Mouse (Mus musculus): Measurements from ENCODE around the gene Cdk8.

The Cdk8 gene

DNA sequence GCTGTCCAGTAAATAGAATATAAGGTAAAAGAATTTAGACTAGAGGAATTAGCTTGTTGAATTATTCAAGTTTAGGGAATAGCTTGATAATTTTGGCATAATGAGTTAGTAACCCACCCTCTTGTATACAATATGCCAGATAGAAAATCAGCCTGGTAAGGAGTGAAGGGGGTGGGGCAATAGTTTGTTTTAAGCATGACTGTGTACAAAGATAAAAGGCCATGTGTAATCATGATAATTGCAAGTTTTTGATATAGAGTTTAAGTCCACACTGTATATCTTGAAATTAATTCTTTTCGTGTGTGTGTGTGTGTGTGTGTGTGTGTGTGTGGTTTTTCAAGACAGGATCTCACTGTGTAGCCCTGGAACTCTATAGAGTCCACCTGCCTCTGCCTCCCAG, 3.3 kb downstream of the Cdk8 start:
- DNase-seq = no peak

DNA sequence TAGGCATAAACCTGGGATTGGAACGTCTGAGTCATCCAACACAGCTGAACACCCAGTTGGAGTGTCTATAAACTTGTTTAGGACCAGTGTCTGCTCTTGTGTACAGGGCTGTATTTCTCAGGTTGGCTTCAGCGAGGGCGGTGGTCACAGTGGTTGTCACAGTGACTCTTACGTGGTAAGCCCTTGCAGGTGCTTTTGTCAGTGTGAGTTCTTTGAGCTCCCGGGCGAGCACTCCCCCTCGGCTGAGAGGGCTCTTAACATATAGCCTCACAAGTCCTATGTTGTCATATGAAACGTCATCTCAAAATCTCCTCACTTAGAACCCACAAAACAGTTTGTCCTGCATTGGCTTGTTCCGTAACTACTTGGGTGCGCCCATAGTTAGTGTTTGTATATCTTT, 7.2 kb downstream of the Cdk8 start:
- DNase-seq = no peak

DNA sequence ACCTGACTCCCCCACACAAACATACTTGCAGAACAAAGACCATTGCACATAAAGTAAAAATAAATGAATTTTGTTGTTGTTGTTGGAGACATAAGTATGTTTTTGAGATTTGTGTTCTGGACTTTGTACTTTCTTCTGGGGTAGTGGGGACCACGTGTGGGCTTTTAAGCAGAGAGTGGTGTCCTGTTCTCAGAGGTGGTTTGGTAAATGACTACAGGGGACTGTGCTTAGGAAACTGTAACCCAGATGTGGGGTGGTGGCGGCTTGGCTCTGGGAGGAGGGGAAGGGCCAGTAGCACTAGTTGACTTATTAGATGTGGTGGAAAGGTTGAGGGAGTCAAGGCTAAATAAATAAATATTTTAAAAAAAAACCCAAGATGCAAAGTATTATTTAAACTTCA, 9.7 kb downstream of the Cdk8 start:
- no peak for DNase-seq

DNA sequence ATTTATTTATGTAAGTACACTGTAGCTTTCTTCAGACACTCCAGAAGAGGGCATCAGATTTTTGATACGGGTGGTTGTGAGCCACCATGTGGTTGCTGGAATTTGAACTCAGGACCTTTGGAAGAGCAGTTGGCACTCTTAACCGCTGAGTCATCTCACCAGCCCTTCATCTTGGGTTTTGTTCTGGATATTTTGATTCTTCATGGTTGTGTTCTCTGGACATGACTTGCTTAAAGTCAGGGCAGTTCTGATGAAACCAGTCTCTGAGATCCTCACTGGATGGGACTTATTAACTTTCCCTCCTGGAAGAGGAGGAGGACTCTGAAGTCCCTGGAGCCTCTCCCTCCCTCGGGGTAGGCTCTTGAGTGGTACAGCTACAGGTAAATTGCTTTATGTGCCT, 10.2 kb downstream of the Cdk8 start:
- DNase-seq = no peak

DNA sequence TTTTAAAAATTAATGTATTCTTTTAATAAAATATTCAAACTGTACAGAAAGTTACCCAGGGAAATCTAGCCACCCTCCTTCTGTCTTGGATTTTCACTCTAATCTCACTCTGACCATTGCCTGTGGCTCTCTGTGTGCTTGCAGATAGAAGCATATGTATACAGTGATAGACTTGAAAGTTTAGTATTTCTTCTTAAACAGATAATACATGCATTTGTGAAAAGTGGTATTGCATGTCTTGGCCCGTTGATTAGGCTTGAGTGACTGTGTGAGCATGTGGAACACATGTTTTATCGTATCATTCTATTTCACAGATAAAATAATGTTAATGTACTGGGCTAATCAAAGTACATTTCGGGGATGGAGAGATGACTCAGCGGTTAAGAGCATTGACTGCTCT, 14.2 kb downstream of the Cdk8 start:
- no peak for DNase-seq

DNA sequence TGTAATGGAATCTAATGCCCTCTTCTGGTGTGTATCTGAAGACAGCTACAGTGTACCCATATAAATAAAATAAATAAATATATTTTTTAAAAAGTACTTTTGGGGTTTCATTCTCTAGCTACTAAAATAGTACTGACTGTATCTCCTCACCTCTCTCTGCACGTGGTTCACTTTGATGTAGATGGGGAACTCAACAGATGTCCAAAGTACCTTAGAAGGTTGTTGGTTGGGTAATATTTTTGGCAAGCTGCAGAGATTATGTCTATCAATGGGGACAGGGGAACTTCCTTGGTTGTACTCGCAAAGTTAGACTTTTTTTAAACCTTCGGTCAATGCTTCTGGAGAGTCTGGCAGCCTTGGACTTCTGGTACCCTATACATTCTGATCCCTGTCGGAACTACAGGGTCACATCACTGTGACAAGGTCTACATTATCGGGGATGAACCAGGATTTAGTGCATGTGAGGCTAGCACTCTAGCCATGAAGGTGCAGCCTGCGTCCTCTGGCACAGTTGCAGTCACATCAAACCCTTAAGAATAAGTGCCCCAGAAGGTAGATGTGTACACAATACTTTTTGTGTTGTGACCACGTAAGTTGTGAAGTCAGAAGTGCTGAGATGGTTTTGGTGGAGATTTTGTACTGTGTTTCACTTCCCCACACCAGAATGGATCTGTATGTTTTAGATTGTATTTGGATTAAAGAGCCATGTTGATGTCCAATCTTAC, 14.8 kb downstream of the Cdk8 start:
- no peak for DNase-seq

DNA sequence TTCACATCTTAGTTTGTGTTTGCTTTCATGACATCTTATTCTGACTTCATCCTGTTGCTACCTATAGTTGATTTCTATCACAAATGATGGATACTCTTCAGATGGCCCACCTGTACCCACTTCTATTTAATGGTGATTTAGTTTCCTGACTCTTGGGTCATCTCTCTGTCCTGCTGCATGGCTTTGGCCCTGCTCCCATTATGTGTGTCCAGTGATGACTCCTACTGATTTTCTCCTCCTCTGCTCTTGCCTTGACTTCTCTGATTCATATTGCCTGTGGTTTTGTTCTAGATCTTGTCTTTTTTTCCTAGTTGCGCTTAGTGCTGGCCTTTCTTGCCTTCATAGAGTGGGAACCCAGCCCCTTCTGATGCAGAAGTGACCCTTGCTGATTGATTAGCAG, 15.4 kb downstream of the Cdk8 start:
- no peak for DNase-seq

DNA sequence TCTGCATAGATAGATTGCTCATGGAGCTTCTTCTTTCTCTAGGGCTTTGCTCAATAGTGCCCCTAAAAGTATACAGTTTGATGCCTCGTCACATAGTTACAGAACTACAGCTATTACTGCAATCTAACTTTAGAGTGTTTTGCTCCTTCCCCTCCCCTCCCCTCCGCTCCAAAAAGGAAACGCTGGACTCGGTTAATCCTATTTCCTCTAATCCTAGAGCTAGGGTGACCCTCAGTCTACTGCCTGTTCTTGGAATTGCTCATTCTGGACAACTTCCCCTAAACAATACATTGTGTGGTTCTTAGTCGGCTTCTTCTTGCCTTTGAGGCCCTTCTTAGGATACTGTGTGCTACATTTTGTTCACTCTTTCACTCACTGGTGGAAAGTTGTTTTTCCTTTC, 16.7 kb downstream of the Cdk8 start:
- no peak for DNase-seq

DNA sequence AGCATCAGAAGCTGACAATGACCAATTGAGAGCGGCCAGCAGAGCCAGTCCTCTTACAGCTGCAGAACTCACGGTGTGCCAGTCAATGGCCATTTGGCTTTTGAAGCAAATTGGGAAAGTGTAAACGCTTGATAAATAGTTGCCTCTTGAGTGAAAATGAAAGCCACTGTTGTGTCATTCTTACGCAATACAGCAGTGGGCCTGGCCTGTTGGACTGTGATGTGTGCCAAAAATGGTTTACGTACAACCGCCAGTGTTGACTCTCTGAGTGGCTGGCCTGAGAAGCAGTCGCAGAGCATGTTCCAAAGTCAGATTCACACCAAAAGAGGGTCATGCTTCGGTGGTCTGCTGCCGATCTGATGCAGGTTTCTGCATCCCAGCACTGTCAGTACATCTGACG, 17.7 kb downstream of the Cdk8 start:
- DNase-seq = no peak

DNA sequence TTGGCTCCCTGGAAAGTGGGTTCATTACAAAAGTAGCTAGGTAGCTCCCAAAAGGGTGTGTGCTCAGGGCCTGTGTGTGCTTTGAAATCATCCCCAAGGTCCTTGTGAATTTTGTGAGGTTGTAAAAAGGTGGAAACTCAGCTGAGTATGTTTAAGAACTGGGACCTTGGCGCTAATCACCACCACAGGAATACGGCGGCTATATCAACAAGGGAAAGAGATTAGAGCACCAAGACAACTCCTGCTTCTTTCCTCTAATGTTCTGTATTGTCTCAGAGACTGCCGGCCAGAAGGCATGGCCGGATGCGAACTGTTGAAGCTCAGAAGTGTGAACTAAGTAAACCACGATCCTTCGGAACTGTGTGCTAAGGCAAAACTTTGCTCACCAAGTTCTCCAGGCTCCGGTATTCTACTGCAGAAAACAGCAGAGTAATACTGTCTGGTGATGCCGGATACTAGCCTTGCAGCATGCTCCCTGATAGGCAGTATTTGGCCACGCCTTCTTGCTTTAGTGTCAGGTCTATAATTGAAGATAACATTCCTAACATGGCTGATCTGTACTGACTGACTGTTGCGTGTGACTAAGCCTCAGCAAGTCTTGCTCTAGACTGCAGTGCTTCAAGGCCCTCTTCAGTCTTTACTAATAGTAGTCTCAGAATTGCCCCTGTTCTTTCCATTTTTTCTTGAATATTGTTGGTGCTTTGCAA, 19.5 kb downstream of the Cdk8 start:
- peak; percentile 83 for DNase-seq

DNA sequence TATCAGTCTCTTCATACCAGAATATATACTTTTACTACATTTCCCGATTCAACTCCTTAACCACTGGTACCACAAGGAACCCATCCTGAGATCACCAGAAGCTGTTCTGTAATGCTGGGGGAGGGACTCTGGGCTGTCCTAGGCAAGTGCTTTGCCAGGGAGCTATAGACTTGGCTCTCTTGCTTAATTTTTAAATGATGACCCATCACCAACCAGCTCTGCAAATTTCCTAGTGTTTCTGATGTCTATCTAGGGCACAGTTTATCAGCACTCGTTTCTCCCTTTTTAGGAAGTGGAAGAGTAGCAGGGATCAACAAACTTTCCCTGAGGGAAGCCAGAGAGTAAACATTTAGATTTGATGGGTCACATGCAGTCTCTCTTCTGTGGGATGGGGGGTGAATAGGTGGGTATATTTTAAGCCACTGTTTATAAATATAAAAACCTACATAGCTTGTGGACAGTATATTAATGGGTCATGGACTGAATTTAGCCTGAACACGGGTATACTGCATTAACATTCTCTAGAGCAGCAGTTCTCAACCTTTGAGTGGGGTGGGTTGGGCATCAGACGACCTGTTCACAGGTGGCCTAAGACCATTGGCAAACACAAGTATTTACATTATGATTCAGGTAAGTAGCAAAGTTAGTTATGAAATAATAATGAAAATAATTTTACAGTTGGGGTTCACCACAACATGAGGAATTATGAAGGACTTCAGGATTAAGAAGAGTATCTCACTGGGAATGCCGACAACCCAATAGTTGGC, 20.8 kb downstream of the Cdk8 start:
- DNase-seq = no peak

DNA sequence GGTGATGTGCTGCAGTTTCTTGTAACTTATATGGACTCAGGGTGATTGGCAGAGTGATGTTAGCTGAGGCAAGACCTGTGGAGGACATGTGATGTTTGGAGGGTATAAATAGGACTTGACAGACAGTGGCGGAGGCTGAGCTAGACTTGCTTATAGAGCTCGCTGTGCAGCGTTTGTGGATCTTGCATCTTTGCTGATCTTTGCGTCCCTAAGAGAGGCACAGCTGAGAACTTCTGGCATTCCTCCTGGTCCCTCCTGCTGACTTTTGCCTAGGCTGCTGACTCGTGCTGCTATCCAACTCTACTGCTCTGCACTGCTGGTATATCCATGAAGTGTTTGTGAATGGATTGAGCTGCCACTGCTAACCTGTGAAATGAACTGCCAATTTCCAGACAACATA, 22.6 kb downstream of the Cdk8 start:
- DNase-seq = no peak

DNA sequence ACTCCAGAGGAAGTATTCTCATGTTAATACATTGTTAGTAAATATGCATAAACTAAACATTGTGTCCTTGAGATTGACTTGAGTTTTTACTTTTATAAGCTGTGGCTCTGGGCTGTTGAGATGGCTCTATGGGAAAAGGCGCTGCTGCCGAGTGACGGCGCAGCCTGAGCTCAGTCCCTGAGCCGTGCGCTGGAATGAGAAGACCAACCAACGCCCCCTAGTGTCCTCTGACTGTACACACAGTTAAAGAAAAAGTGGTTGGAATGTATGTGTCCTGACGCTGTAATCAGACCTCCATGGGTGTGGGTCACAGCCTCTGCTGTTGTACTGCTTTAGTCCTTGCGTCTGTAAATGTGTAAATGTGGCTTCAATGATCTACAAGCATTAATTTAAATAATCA, 29.0 kb downstream of the Cdk8 start:
- DNase-seq = peak; percentile 67

DNA sequence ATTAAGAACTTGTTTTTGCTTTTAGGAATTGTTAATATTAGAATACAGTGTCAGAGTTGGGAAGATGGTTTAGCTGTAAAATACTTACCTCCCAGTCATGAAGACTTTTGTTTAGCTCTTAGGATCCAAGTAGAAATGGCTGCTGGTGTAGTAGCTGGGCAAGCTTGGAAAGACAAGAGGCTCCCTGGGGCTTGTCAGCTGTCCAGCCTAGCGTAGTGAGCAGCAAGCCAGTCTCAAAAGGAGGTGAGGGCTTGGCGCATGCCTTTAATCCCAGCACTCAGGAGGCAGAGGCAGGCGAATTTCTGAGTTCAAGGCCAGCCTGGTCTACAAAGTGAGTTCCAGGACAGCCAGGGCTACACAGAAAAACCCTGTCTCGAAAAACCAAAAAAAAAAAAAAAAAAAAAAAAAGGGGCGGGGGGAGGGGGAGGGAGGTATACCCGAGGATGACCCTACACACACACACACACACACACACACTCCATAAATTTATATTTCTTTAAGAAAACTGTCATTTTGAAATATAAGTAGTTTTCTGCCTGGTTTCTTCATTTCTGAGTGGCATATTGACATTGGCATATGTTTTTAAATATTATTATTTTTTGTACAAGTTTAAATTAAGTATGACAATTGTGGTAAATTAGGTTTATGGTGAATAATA, 35.0 kb downstream of the Cdk8 start:
- no peak for DNase-seq

DNA sequence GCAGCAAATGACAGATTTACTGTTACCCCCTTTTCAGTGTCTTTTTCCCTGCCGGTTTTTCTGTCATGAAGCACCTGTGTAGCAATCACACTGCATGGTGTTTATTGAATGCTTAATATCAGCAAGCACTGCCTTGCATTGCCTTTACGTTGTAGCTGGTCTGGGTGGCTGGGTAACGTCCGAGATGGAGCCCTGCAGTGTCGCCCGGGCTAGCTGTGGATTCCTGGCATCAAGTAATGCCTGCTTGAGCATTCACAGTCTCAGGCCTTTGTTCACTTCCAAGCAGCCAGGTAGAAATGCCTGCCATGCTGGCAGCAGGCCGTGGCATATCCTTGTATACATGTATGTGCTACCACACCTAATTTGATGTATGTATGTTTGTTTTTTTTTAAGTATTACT, 36.7 kb downstream of the Cdk8 start:
- no peak for DNase-seq

DNA sequence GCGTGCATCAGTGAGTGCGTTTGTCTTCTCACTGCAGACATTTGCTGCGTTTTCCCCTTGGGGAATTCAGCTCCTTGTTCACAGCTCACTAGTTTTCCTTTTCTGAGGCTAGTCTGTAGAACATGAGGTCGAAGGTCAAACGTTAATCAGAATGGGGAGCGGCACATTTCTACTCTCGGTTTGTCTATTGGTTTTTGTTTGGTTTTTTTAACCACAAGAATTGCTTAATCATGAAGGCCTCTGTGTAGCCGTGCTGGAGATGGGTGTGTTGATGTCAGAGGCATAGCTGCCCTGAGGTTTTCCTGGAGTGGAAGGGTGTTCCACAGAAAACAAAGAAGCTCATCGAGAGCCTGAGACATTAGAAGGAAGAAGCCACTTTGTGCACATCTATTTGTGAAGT, 39.6 kb downstream of the Cdk8 start:
- no peak for DNase-seq

DNA sequence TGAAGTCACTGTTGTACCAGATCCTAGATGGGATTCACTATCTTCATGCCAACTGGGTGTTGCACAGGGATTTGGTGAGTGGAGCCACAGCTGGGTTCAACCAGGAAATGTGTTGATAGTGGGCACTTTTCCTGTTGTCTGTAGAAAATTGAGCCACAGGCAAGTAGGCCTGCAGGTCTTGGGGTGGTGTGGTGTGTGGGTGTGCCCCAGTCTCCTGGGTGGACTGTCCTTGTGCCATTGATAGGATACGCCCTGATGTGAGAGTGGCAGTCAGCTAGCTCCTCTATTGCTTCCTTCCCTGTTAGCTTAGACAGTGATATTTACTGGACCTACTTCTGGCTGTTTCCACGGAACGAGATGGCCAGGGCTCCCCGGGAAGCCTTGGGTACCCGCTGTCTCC, 40.6 kb downstream of the Cdk8 start:
- peak; percentile 74 for DNase-seq

DNA sequence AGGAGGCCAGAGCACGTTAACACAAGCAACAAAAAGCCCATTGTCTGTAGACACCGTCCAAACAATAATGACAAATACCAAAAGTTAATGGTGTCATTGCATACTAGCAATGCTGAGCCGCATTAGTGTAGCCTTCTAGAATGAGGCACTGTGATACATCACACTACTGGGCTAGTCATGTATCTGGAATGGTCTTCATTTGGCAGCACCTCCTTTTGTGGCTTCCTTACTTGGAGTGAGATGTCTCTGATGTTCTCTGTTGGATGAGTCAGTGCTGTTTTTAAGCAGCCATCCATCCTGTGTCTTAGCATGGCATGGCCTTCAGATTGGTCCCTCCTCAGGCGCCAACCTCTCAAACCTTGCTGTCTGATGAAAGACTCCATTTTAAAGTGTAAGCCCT, 42.1 kb downstream of the Cdk8 start:
- no peak for DNase-seq

DNA sequence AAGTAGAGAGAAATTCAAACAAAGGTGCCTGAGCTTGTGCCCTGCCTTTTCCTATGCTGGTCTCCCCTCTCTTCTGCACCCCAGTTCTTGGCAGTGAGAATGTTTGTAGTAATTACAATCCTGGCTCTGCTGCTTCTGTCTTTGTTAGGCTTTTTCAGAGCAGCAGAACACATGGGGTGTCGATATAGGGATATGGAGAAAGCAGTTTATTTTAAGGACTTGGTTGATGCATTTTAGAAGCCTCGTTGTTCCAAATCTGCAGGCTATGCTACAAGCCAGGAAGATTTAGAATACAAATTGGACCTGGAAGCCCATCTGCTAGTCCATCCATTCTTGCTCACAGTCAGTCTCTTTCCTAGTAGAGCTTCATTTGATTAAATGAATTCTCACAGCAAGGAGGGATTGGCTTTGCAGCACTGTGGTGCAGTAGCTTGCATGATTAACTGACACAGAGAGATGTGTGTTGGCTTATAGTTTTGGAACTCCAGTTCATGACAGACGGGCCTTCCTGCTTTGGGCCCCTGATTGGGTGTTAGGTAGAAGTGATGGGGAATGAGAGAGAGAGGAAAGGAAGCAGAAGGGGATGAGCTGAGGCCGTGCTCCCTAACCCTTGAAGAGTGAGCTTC, 43.5 kb downstream of the Cdk8 start:
- DNase-seq = no peak

DNA sequence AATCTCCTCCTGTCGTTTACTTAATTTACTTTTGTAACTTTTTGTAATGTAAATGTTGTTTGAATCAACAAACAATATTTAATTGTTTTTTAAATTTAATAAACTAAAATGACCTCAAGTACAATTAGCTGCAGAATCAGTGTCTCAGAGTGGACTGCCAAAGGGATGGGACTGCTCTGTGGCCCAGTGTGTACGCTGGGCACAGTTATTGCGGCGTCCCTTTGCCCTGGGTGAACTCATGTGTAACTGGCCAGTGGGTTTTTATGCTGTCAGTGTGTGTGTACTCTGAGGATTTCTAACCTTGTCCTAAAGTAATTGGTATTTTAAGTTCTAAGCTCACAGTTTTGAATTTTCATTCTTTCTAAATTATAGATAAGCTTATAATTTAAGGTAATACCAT, 46.5 kb downstream of the Cdk8 start:
- DNase-seq = no peak

DNA sequence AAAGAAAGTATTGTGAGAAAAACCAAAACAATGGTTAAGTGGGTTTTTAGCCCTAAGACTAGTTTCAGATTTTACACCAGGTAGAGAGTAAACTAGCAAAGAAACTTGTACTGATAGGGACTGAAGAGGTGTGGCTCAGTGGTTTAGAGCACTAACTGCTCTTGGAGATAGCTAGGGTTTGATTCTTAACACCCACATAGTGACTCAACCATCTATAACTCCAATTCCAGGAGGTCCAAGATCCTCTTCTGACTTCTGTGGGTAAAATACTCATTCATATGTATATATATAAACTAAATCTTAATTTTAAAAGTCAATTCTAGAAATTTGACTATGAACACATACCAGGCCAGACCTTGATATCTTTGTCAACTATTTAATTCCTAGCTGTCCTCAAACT, 49.0 kb downstream of the Cdk8 start:
- no peak for DNase-seq

DNA sequence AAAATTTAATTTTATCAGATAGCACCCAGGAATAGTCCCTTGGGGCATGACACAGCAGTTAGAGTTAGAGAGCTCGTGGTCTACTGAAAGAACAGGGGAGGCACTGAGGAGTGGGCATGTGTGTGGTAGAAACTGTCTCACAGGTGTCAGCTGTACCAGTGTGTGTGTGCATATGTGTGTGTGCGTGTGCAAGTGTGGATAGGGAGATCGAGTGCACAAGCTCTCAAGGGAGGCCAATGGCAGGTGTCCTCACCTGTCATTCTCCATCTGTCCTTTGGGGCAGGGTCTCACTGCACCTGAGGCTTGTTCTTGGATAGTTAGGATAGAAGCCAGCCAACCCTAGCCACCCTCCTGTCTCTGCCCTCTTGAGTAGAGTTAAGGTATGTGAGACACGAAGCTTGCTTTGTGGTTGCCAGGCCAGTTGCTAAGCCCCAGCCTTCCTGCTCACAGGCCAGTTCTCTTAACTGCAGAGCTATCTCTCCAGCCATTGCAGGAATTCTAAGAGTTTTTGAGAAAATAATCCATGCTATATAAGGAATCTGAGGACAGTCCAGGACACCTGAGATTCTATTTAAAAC, 50.3 kb downstream of the Cdk8 start:
- no peak for DNase-seq
